Mouse (Mus musculus) thymus, adult 18-20 months (tissue): ENCODE measurements around the gene Ldb1.
A peak's percentile ranks its signal among the peaks of the same experiment; 100 is the strongest.

Experiments
- DNase-seq, 2 experiments: peaks; one replicate each; pipeline ENCODE4 v3.0.0; 2022; ENCODE audit warnings: mixed read lengths in 2 of 2

Gene Ldb1

GRCm38 (mm10) chr19:46044993-46045695 lies at the start of gene Ldb1:
Ldb1 (minus strand) TSS chr19:46045214.
- peak; percentile 62 to 75 for DNase-seq

- DNase-seq: no peak
These were observed 49.1 kb upstream of the Ldb1 start for GRCm38 (mm10) chr19:46094144-46094543.

DNA sequence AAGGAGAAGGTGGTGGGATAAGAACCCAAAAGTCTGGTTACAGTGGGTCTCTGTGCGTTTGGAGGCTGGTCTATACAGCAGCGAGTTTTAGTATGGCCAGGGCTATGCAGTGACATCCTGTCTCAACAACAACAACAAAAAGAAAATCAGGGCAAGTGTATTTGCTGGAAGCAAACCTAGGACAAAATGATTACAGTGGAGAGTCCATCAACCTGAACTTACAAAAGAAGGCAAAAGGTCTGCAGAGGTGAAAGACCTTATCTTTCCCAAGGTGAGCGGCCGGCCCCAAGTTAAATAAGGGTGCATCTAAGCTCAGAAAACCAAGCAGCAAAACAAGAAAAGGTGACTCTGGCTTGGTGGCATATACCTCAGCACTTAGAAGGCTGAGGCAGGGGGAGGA lies 46.6 kb upstream of the Ldb1 start:
- DNase-seq: no peak

DNA sequence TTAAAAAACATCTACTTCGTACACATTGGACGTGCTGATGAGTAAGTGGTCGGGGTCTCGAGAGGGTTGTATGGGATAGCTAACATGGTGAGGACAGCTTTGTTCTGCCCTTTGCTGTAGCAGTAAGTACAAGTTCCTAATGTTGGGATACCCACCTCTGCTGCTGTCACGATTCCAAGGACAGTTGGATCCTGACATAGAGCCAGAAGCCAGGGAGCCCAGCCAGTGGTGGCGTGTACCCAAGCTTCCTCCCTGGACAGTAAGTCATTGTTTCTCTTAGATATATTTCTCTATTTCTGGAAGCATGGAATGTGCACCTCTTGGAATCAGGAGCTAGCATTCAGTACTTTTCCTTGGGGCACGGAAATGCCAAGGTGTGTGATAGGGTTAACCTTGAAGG lies 42.9 kb upstream of the Ldb1 start:
- no peak for DNase-seq

DNA sequence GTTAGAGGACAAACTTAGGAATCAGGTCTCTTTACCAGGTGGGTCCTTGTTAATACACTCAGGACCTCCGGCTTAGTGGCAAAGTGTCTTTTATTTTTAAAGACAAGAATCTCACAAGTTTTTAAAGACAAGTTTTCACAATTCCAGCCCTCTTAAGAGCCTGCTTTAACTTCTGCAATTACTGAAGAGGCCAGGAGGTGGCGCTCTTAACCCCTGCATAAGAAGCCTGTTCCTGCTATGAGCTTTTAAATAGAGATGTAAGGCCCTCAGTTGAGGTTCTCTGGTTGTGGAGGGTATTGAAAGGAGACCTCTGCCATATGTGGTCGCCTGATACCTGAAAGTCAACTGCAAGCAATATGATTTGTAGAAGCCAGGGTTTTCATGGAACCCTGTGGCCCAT lies 41.3 kb upstream of the Ldb1 start:
- DNase-seq: no peak

- DNase-seq: no peak
These were observed 40.2 kb upstream of the Ldb1 start for GRCm38 (mm10) chr19:46085185-46085584.

DNA sequence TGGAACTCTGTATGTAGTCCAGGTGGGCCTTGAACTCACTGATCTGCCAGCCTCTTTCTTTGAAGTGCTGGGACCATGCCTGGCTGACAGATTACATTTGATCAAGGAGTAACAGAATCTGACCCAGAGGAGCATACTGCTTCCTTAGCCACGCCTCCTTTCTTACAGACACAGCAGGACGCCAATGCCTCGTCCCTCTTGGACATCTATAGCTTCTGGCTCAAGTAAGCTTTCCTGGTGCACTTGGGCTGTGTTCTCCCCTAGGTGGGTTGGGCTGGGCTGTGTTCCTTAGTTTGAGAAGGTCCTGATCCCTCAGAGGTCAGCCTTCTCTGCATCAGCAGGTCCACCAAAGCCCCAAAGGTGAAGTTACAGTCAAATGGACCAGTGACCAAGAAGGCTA lies 33.5 kb upstream of the Ldb1 start:
- DNase-seq: no peak

GRCm38 (mm10) chr19:46075616-46076607 lies 30.9 kb upstream of the Ldb1 start, which contains the start of gene Nolc1:
Nolc1 (plus strand) TSS chr19:46075863.
- peak; percentile 99 for DNase-seq

- DNase-seq: no peak
These were observed 29.3 kb upstream of the Ldb1 start for GRCm38 (mm10) chr19:46074266-46074665.

DNA sequence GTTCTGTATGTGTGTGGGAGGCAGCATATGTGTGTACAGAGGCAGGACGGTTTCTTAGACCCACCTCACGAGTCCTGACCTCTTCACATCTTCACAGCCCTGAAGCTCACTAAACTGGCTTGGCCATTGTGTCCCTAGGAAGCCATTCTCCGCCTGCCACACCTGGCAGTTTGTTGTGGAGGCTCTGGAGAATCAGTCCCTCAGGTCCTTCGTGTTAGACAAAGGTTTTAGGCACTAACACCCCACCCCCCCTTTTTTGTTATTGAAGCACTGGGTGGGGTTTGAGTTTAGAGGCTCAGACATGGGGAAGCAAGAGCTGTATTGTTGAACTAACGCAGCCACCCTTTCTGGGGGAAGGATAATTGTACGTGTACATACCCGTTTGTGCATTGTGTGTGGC lies 28.3 kb upstream of the Ldb1 start:
- no peak for DNase-seq

GRCm38 (mm10) chr19:46068054-46068453 lies 23.0 kb upstream of the Ldb1 start:
- no peak for DNase-seq

GRCm38 (mm10) chr19:46060845-46061244 lies 15.8 kb upstream of the Ldb1 start:
- DNase-seq: no peak

DNA sequence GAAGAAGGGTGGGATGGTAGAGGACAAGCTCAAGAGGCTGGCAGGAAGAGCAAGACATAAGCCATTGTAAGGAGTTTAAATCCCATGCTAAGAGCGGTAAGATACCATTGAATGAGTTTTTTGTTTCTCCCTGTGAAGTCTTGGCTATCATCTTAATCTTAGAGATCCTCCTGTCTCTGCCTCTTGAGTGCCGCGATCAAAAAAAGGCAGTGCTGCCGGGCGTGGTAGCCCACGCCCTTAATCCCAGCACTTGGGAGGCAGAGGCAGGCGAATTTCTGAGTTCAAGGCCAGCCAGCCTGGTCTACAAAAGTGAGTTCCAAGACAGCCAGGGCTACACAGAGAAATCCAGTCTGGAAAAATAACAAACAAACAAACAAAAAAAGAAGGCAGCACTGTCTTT lies 13.5 kb upstream of the Ldb1 start:
- DNase-seq: no peak

DNA sequence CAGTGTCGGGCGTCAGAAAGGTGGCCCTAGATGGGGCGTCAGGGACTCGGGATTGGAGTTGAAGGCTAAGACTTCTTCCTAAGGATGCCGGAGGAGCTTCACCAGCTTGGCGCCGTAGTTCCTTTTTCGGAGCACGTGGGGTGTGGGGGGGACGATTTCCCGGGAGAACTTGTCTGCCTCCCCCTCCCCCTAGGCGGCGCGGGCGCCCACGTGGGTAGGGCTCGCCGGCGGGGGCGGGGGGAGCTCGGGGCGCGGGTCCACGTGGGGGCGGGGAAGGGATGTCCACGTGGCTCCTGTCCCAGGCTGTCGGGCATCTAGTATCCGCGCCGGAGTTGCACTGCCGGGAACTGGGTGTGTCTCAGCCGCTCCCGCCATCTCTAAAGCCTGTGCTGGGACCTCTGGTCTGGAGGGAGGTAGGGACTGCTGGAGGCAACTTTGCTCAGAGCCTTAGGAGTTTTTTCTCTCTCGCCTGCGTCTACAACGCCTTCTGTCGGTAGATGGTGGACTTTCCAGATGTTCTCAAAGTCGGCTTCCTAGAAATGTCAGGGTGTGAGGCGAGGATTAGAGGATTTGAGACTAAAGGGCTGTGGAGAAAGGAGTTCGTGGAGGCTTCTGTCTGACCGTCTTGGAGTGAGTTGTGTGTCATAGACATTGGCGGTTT lies 12.1 kb upstream of the Ldb1 start:
- peak; percentile 56 to 69 for DNase-seq

GRCm38 (mm10) chr19:46056388-46056946 lies 11.5 kb upstream of the Ldb1 start:
- peak; percentile 86 to 94 for DNase-seq

GRCm38 (mm10) chr19:46055752-46056387 lies 10.9 kb upstream of the Ldb1 start:
- no peak for DNase-seq

DNA sequence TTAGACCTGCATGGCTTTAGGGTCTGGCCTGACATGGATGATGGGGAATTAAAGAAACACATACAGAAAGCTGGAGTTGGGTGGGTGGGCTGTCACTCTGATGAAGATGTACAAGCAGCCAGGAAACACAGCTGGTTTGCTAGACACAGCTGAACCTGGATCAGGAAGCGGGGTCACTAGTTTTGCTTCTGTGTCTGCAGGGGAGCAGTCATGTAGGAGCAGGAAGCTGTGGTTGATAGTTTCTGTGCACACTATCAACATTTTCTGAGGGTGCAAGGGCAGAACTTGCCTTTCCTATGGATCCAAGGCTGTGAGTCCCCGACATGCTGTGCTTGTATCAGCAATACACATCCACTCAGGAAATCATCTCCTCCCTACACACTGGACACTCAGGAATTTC lies 5.4 kb upstream of the Ldb1 start:
- DNase-seq: peak; percentile 21 to 59

- DNase-seq: no peak
These were observed 4.1 kb upstream of the Ldb1 start for GRCm38 (mm10) chr19:46049129-46049528.

- no peak for DNase-seq
These were observed 2.4 kb upstream of the Ldb1 start for GRCm38 (mm10) chr19:46047426-46047825.

DNA sequence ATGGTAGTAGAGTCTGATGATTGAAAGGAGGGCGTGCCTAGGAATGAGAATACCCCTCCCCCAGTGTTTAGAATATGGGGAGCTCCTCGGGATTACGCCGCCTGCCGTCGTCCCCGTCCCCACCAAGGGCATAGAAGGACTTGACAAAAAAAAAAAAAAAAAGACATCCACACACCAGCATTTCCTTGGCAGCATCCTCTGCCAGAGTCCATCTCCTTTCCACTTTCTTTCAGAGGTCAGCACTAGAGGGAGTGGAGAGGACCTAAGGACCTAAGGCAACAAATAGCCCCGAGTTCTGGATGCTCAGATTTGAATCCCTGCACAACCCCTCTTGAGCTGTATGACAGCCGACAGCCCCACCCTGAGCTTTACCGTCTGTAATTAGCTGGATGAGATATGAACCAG lies 1.6 kb upstream of the Ldb1 start:
- no peak for DNase-seq

DNA sequence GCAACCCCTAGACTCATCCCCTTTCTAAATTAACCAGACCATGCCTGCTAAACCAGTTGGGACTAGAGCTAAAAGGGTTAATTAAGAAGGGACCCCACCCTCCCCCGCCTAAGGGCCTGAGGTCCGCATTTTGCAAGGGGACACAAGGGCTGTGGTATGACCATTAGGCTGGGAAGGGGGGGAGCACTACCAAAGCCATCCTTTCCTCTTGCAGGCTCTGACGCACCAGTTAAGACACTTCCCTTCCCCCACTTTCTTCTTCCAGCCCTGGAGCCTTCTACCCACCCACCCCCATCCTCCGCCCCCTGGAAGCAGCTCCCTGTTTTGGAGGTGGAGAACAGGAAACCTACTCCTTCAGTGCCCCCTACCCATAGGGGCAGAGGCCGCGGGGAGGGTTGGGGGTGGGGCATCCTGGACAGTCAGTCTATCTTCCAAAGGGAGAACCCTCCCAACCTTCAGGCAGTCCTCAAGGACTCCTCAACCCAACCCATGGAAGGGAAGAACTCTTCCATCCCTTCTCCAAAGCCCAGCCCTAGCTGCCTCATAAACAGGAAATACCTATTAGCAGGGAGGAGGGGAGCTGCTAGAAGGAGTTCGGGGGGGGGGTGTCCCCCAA lies 790 bp upstream of the Ldb1 start:
- peak in 1 of 2 experiments; percentile 22 for DNase-seq
